ENCODE assay signal across 8 mouse cellular contexts in genomic region chr7:142967414-142967883, GRCm38 (mm10). TPM values are rescaled to one million over a fixed set of nuclear protein-coding genes. Genes with fewer than 3 reads are reported as not detected.
DNase-seq lines count a peak whose midpoint lies in the region; ATAC-seq lines count a peak whose summit lies in the region.

No protein-coding gene starts in this region.

- H3K4me1 ChIP-seq in erythroblast, embryonic 14.5 days (ENCODE audit: control insufficient read depth) = peaks cover 15% of the 10 kb centered on the region
- H3K4me1 ChIP-seq in forebrain, embryonic 13.5 days = peaks cover 31% of the 10 kb centered on the region
- H3K4me1 ChIP-seq in intestine, embryonic 14.5 days (replicated peaks; ENCODE audit: control insufficient read depth, insufficient read depth, low read length) = peaks cover 13% of the 10 kb centered on the region
- H3K4me1 ChIP-seq in lung, embryonic 16.5 days (replicated peaks; ENCODE audit: control insufficient read depth, insufficient read depth, low read length) = peaks cover 21% of the 10 kb centered on the region
- H3K4me1 ChIP-seq in stomach, embryonic 16.5 days (ENCODE audit: control insufficient read depth, insufficient read depth, low read length) = peaks cover 13% of the 10 kb centered on the region; the same call in 1 of the 2 replicates

- H3K27me3 ChIP-seq in erythroblast, embryonic 14.5 days (ENCODE audit: control insufficient read depth) = peaks cover 86% of the 10 kb centered on the region
- peaks cover 83% of the 10 kb centered on the region for H3K27me3 ChIP-seq in forebrain, embryonic 13.5 days
- peaks cover 84% of the 10 kb centered on the region for H3K27me3 ChIP-seq in intestine, embryonic 14.5 days (replicated peaks; ENCODE audit: control insufficient read depth, insufficient read depth, low read length)
- H3K27me3 ChIP-seq in lung, embryonic 16.5 days (ENCODE audit: control insufficient read depth, insufficient read depth, low read depth, low read length) = peaks cover 50% of the 10 kb centered on the region
- peaks cover 53% of the 10 kb centered on the region for H3K27me3 ChIP-seq in stomach, embryonic 16.5 days (ENCODE audit: control insufficient read depth, insufficient read depth, low read length)

- WGBS in forebrain, embryonic 13.5 days = under 1% methylated on average over 36 of the region's 36 CpGs
- 0% methylated on average over 36 of the region's 36 CpGs for WGBS in intestine, embryonic 14.5 days
- WGBS in lung, embryonic 16.5 days = 0% methylated on average over 36 of the region's 36 CpGs
- under 1% methylated on average over 36 of the region's 36 CpGs for WGBS in stomach, embryonic 16.5 days

- H3K9me3 ChIP-seq in erythroblast, embryonic 14.5 days (ENCODE audit: control insufficient read depth, low read length) = peaks cover 3% of the 10 kb centered on the region; the same call in 1 of the 2 replicates
- H3K9me3 ChIP-seq in forebrain, embryonic 13.5 days (replicated peaks) = no peaks in the 10 kb centered on the region
- no peaks in the 10 kb centered on the region for H3K9me3 ChIP-seq in intestine, embryonic 14.5 days (ENCODE audit: control insufficient read depth, low read length)
- H3K9me3 ChIP-seq in lung, embryonic 16.5 days (ENCODE audit: control insufficient read depth, low read length) = no peaks in the 10 kb centered on the region
- no peaks in the 10 kb centered on the region for H3K9me3 ChIP-seq in stomach, embryonic 16.5 days (replicated peaks; ENCODE audit: control insufficient read depth, low read length)

- H3K9ac ChIP-seq in forebrain, embryonic 13.5 days = peak overlapping the region; percentile 48; the same call in 1 of the 2 replicates
- peak overlapping the region; percentile 25; the same call in 1 of the 2 replicates for H3K9ac ChIP-seq in intestine, embryonic 14.5 days (ENCODE audit: low read length)
- peak overlapping the region; percentile 55 for H3K9ac ChIP-seq in lung, embryonic 16.5 days (ENCODE audit: low read length)
- H3K9ac ChIP-seq in stomach, embryonic 16.5 days (ENCODE audit: low read length) = peak overlapping the region; percentile 67

- peak overlapping the region; percentile 24 for H3K4me3 ChIP-seq in erythroblast, embryonic 14.5 days (replicated peaks)
- peak overlapping the region; percentile 45 for H3K4me3 ChIP-seq in forebrain, embryonic 13.5 days
- peak overlapping the region; percentile 45 for H3K4me3 ChIP-seq in intestine, embryonic 14.5 days (ENCODE audit: low read depth, low read length)
- H3K4me3 ChIP-seq in lung, embryonic 16.5 days (ENCODE audit: low read length) = peak overlapping the region; percentile 52
- peak overlapping the region; percentile 52 for H3K4me3 ChIP-seq in stomach, embryonic 16.5 days (replicated peaks; ENCODE audit: low read length)

- no peaks in the 10 kb centered on the region for H3K36me3 ChIP-seq in erythroblast, embryonic 14.5 days (ENCODE audit: control insufficient read depth)
- no peaks in the 10 kb centered on the region for H3K36me3 ChIP-seq in forebrain, embryonic 13.5 days (ENCODE audit: poor library complexity, severe bottlenecking)
- no peaks in the 10 kb centered on the region for H3K36me3 ChIP-seq in intestine, embryonic 14.5 days (ENCODE audit: control insufficient read depth, insufficient read depth, low read length)
- H3K36me3 ChIP-seq in lung, embryonic 16.5 days (ENCODE audit: control insufficient read depth, insufficient read depth, low read length) = no peaks in the 10 kb centered on the region
- no peaks in the 10 kb centered on the region for H3K36me3 ChIP-seq in stomach, embryonic 16.5 days (ENCODE audit: control insufficient read depth, insufficient read depth, low read length)

- no peak for ATAC-seq in erythroblast, adult 5-6 weeks (replicated peaks; ENCODE audit: low FRiP score, poor library complexity, severe bottlenecking)
- peak; percentile 43; the same call in 1 of the 2 replicates for ATAC-seq in forebrain, embryonic 13.5 days
- ATAC-seq in intestine, embryonic 14.5 days (replicated peaks; ENCODE audit: low FRiP score, low TSS enrichment, low read depth) = peak; percentile 63
- ATAC-seq in lung, embryonic 16.5 days (ENCODE audit: low read depth) = peak; percentile 80
- peak; percentile 86 for ATAC-seq in stomach, embryonic 16.5 days (ENCODE audit: insufficient read depth, low FRiP score)

- peak overlapping the region; percentile 88 for H3K4me2 ChIP-seq in forebrain, embryonic 13.5 days
- H3K4me2 ChIP-seq in intestine, embryonic 14.5 days (ENCODE audit: low read length) = peak overlapping the region; percentile 94
- H3K4me2 ChIP-seq in lung, embryonic 16.5 days (ENCODE audit: low read depth, low read length) = peak overlapping the region; percentile 94
- H3K4me2 ChIP-seq in stomach, embryonic 16.5 days (ENCODE audit: low read depth, low read length) = peak overlapping the region; percentile 94

- H3K27ac ChIP-seq in forebrain, embryonic 13.5 days = no peak overlapping the region
- no peak overlapping the region for H3K27ac ChIP-seq in intestine, embryonic 14.5 days (ENCODE audit: low read depth)
- peak overlapping the region; percentile 69 for H3K27ac ChIP-seq in lung, embryonic 16.5 days (ENCODE audit: low read length)
- H3K27ac ChIP-seq in stomach, embryonic 16.5 days (ENCODE audit: low read length) = peak overlapping the region; percentile 88

- peak; percentile 46 to 59 for DNase-seq in adrenal gland, adult 18-20 months (ENCODE audit: low spot score in 2 of 2)
- peak; percentile 72 for DNase-seq in intestine, embryonic 14.5 days (ENCODE audit: low spot score)
- DNase-seq in left cerebral cortex, adult 11 months (ENCODE audit: low spot score) = no peak

RNA-seq across cellular contexts. Expression of gene Ascl2, which starts 1.6 kb away (rescaled TPM):
- polyA plus RNA-seq in erythroblast, embryonic 14.5 days (2012) = 0.05 TPM in 1 of 2 replicates, not detected in the other
- total RNA-seq in erythroblast, adult 5-6 weeks (2015; ENCODE audit: low replicate concordance) = not detected in 2 replicates
- not detected in 2 replicates for total RNA-seq in erythroblast, adult 5-6 weeks (2017; ENCODE audit: low replicate concordance)
- under 1 TPM; 0.26 to 0.40 TPM for total RNA-seq in adrenal gland, adult 18-20 months (2021)
- 0.21 TPM in 1 of 2 replicates, not detected in the other for polyA plus RNA-seq in forebrain, embryonic 13.5 days (2015; fragmentation: Nextera tagmentation; extraction: Ambion mirVana)
- polyA plus RNA-seq in intestine, embryonic 14.5 days (2014; fragmentation: Nextera tagmentation; extraction: Ambion mirVana) = 11.3 and 13.9 TPM in 2 replicates
- 3.2 and 3.4 TPM in 2 replicates for polyA plus RNA-seq in lung, embryonic 16.5 days (2015; fragmentation: Nextera tagmentation; extraction: Ambion mirVana)
- 6.2 and 6.7 TPM in 2 replicates for polyA plus RNA-seq in stomach, embryonic 16.5 days (2015; fragmentation: Nextera tagmentation; extraction: Ambion mirVana)

RNA-seq across cellular contexts. Expression of gene Th, which starts 36.5 kb away (rescaled TPM):
- polyA plus RNA-seq in erythroblast, embryonic 14.5 days (2012) = not detected in 2 replicates
- not detected in 2 replicates for total RNA-seq in erythroblast, adult 5-6 weeks (2015; ENCODE audit: low replicate concordance)
- total RNA-seq in erythroblast, adult 5-6 weeks (2017; ENCODE audit: low replicate concordance) = not detected in 2 replicates
- total RNA-seq in adrenal gland, adult 18-20 months (2021) = 100 to 1,000 TPM; 547 to 572 TPM
- polyA plus RNA-seq in forebrain, embryonic 13.5 days (2015; fragmentation: Nextera tagmentation; extraction: Ambion mirVana) = 8.0 and 9.9 TPM in 2 replicates
- polyA plus RNA-seq in intestine, embryonic 14.5 days (2014; fragmentation: Nextera tagmentation; extraction: Ambion mirVana) = 1.1 and 1.4 TPM in 2 replicates
- polyA plus RNA-seq in lung, embryonic 16.5 days (2015; fragmentation: Nextera tagmentation; extraction: Ambion mirVana) = 1.1 and 1.9 TPM in 2 replicates
- polyA plus RNA-seq in stomach, embryonic 16.5 days (2015; fragmentation: Nextera tagmentation; extraction: Ambion mirVana) = 3.0 and 4.0 TPM in 2 replicates

RNA-seq across cellular contexts. Expression of gene Tspan32, which starts 37.4 kb away (rescaled TPM):
- polyA plus RNA-seq in erythroblast, embryonic 14.5 days (2012) = 14.9 and 17.8 TPM in 2 replicates
- total RNA-seq in erythroblast, adult 5-6 weeks (2015; ENCODE audit: low replicate concordance) = 77.4 and 78.8 TPM in 2 replicates
- 55.2 and 79.5 TPM in 2 replicates for total RNA-seq in erythroblast, adult 5-6 weeks (2017; ENCODE audit: low replicate concordance)
- 1 to 10 TPM in 1 of 2 experiments, under 1 TPM in 1; 0.50 to 1.2 TPM for total RNA-seq in adrenal gland, adult 18-20 months (2021)
- 0.81 and 0.83 TPM in 2 replicates for polyA plus RNA-seq in forebrain, embryonic 13.5 days (2015; fragmentation: Nextera tagmentation; extraction: Ambion mirVana)
- polyA plus RNA-seq in intestine, embryonic 14.5 days (2014; fragmentation: Nextera tagmentation; extraction: Ambion mirVana) = 1.5 and 1.6 TPM in 2 replicates
- polyA plus RNA-seq in lung, embryonic 16.5 days (2015; fragmentation: Nextera tagmentation; extraction: Ambion mirVana) = 2.6 and 3.3 TPM in 2 replicates
- polyA plus RNA-seq in stomach, embryonic 16.5 days (2015; fragmentation: Nextera tagmentation; extraction: Ambion mirVana) = 4.1 and 6.0 TPM in 2 replicates

Comparison
In these comparisons a context has a peak if more than half of its experiments do, and no peak if none do; other contexts are left out.
1. H3K27ac ChIP-seq: peak in lung, embryonic 16.5 days (single experiment) and stomach, embryonic 16.5 days (single experiment); none in forebrain, embryonic 13.5 days (single experiment) and intestine, embryonic 14.5 days (single experiment).
2. Peak in every context shown above with its lines, with median percentiles within 50 percentile points of each other: H3K4me3 ChIP-seq, H3K4me2 ChIP-seq and H3K9ac ChIP-seq.